Mouse (Mus musculus): ENCODE data around the gene Mrpl14. TPM values are rescaled to one million over a fixed set of nuclear protein-coding genes. Genes with fewer than 3 reads are reported as not detected.
A peak's percentile ranks its signal among the peaks of the same experiment; 100 is the strongest.

Gene Mrpl14
- polyA plus RNA-seq, 1 experiment from 2014 or later = 143 TPM

DNA sequence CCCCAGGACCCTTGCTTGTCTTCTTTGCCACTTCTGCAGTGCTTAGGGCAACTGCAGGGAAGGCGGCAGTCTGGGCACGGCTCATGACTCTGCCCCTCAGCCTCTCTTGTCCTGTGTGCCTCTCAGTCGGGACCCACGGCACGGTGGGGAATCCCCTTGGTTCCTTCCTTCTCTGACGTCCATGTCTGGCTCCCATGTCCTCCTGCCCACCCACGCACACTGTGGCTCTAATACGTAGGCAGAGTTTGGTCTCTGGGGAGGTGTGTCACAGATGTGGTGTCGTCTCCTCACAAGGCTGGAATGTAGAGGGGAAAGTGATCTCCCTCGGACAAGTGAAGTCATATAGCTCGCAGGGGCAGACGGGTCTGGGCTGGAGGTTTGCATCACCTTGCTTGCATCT is 60.6 kb downstream of the Mrpl14 start:
- Histone ChIP-seq H3K4me1 (ENCODE audit: control insufficient read depth, insufficient read depth, low read length) (peaks cover 37% of the 10 kb centered on the region), H3K27me3 (ENCODE audit: control insufficient read depth, insufficient read depth, low read length) (no peaks in the 10 kb centered on the region), H3K4me2 (ENCODE audit: low read depth, low read length) (no peak overlapping the region), H3K9ac (ENCODE audit: low read length) (no peak overlapping the region), H3K4me3 (ENCODE audit: low read length) (no peak overlapping the region), H3K36me3 (ENCODE audit: control insufficient read depth, insufficient read depth) (no peaks in the 10 kb centered on the region), H3K27ac (ENCODE audit: low read length) (0 out of 2 replicates have a peak overlapping the region, but pooled peaks have one; percentile 17), H3K9me3 (replicated peaks; ENCODE audit: control insufficient read depth, low read length) (no peaks in the 10 kb centered on the region)
- WGBS = 45% methylated on average over 12 of the region's 12 CpGs
- ATAC-seq (replicated peaks; ENCODE audit: extremely low read depth, insufficient read depth, low FRiP score) = no peak

DNA sequence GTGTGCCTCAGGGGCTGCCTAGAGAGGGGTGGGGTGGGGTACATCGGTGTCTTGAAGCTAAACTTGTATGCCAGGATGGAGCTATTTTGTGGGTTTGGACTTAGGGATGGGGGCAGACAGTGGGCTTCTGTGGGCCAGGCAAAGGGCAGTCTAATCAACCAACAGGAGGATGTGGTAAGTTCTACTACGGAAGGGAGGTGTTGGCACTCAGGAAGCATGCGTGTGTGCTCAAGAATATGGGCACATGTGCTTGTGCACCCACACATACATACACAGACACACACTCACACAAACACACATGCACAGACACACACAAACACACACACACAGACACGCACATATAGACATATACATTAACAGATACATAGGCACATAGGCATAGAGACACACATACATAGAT is 61.2 kb downstream of the Mrpl14 start:
- WGBS = 78% methylated on average over 4 of the region's 4 CpGs

More for the DNA sequence above, 61.2 kb downstream of the Mrpl14 start:
- Histone ChIP-seq H3K4me1 (ENCODE audit: control insufficient read depth, insufficient read depth, low read length) (peaks cover 37% of the 10 kb centered on the region), H3K27ac (ENCODE audit: low read length) (no peak overlapping the region; the same call in 1 of the 2 replicates), H3K4me3 (ENCODE audit: low read length) (no peak overlapping the region), H3K36me3 (ENCODE audit: control insufficient read depth, insufficient read depth) (no peaks in the 10 kb centered on the region), H3K9ac (ENCODE audit: low read length) (no peak overlapping the region; the same call in 1 of the 2 replicates), H3K4me2 (ENCODE audit: low read depth, low read length) (no peak overlapping the region), H3K9me3 (replicated peaks; ENCODE audit: control insufficient read depth, low read length) (no peaks in the 10 kb centered on the region), H3K27me3 (ENCODE audit: control insufficient read depth, insufficient read depth, low read length) (no peaks in the 10 kb centered on the region)
- ATAC-seq (replicated peaks; ENCODE audit: extremely low read depth, insufficient read depth, low FRiP score) = no peak

Other genes with a start within 250 kb of the Mrpl14 start
- 1.2 and 1.5 TPM in 2 replicates for gene Spats1, start 210.9 kb upstream of the Mrpl14 start, polyA plus RNA-seq (2015; fragmentation: Nextera tagmentation; extraction: Ambion mirVana)
- gene Aars2, start 179.5 kb upstream of the Mrpl14 start, polyA plus RNA-seq (2015; fragmentation: Nextera tagmentation; extraction: Ambion mirVana) = 25.0 and 25.4 TPM in 2 replicates
- gene Tcte1, start 162.9 kb upstream of the Mrpl14 start, polyA plus RNA-seq (2015; fragmentation: Nextera tagmentation; extraction: Ambion mirVana) = 0.49 and 0.63 TPM in 2 replicates
- 1.2 and 1.9 TPM in 2 replicates for gene Tmem151b, start 136.6 kb upstream of the Mrpl14 start, polyA plus RNA-seq (2015; fragmentation: Nextera tagmentation; extraction: Ambion mirVana)
- gene Nfkbie, start 130.6 kb upstream of the Mrpl14 start, polyA plus RNA-seq (2015; fragmentation: Nextera tagmentation; extraction: Ambion mirVana) = 5.3 and 10.9 TPM in 2 replicates
- gene Slc35b2, start 122.4 kb upstream of the Mrpl14 start, polyA plus RNA-seq (2015; fragmentation: Nextera tagmentation; extraction: Ambion mirVana) = 89.4 and 89.9 TPM in 2 replicates
- 1,191 and 1,235 TPM in 2 replicates for gene Hsp90ab1, start 113.1 kb upstream of the Mrpl14 start, polyA plus RNA-seq (2015; fragmentation: Nextera tagmentation; extraction: Ambion mirVana)
- 110 and 137 TPM in 2 replicates for gene Slc29a1, start 86.7 kb upstream of the Mrpl14 start, polyA plus RNA-seq (2015; fragmentation: Nextera tagmentation; extraction: Ambion mirVana)
- 0.25 and 0.49 TPM in 2 replicates for gene Mymx, start 84.2 kb upstream of the Mrpl14 start, polyA plus RNA-seq (2015; fragmentation: Nextera tagmentation; extraction: Ambion mirVana)
- gene Capn11, start 27.0 kb upstream of the Mrpl14 start, polyA plus RNA-seq (2015; fragmentation: Nextera tagmentation; extraction: Ambion mirVana) = 0.34 and 0.84 TPM in 2 replicates
- 40.4 and 47.6 TPM in 2 replicates for gene Tmem63b, start 583 bp downstream of the Mrpl14 start, polyA plus RNA-seq (2015; fragmentation: Nextera tagmentation; extraction: Ambion mirVana)
- 0.54 and 1.4 TPM in 2 replicates for gene 1600014C23Rik, start 47.5 kb downstream of the Mrpl14 start, polyA plus RNA-seq (2015; fragmentation: Nextera tagmentation; extraction: Ambion mirVana)